Mouse (Mus musculus): Measurements from ENCODE around the gene Ackr3. TPM values are rescaled to one million over a fixed set of nuclear protein-coding genes. Genes with fewer than 3 reads are reported as not detected.

Gene Ackr3
- total and polyA plus RNA-seq, 3 experiments = 13.1 to 34.4 (median 23.1) TPM

GRCm38 (mm10) chr1:90246035-90246434, 42.3 kb downstream of the Ackr3 start:
- dilution Hi-C loops (cut with MboI; ENCODE audit: extremely low pct_ligation_motif_present, extremely low pct_unique_long_range_greater_than_20kb, low sequenced_read_pairs) (no loop called here), in situ Hi-C loops (cut with MboI; ENCODE audit: low pct_ligation_motif_present, low pct_unique_long_range_greater_than_20kb, low sequenced_read_pairs) (no loop called here)
- no peak overlapping the region for H3K27ac ChIP-seq (ENCODE audit: insufficient read depth, low read depth)
- no peaks in the 10 kb centered on the region for H3K27me3 ChIP-seq (replicated peaks)
- H3K79me2 ChIP-seq (replicated peaks; ENCODE audit: control insufficient read depth, extremely low read depth, insufficient read depth, poor library complexity, severe bottlenecking) = no peaks in the 10 kb centered on the region
- no peak for TF ChIP-seq USF2 (conservative IDR thresholded peaks at IDR 0.05; ENCODE audit: low read depth, low read length)
- TF ChIP-seq NRF1 (IDR thresholded peaks at IDR 0.05; ENCODE audit: low read depth, low read length) = no peak
- TF ChIP-seq KAT2A (IDR thresholded peaks at IDR 0.05; ENCODE audit: insufficient replicate concordance, low read length) = no peak
- TF ChIP-seq MAX (IDR thresholded peaks at IDR 0.05; ENCODE audit: low read length) = no peak
- TF ChIP-seq CHD1 (IDR thresholded peaks at IDR 0.05; ENCODE audit: low read depth, low read length) = no peak
- no peak for TF ChIP-seq JUND (conservative IDR thresholded peaks at IDR 0.05; ENCODE audit: low read depth, low read length)
- no peaks in the 10 kb centered on the region for H3K9me3 ChIP-seq (replicated peaks; ENCODE audit: low read length)
- no peak for DNase-seq (ENCODE audit: extremely low read depth)
- H3K4me1 ChIP-seq (ENCODE audit: control insufficient read depth in 1 of 2, insufficient read depth in 2 of 2) = peaks cover 4 to 31% of the 10 kb centered on the region in 2 experiments
- peaks cover 0 to 2% of the 10 kb centered on the region in 2 experiments for H3K36me3 ChIP-seq (replicated peaks in 1 of 2; ENCODE audit: control insufficient read depth in 1 of 2, insufficient read depth in 1 of 2, low read length in 1 of 2)
- no peak overlapping the region for H3K9ac ChIP-seq (ENCODE audit: insufficient read depth, low read depth)
- H3K4me3 ChIP-seq (replicated peaks in 1 of 3; ENCODE audit: low read depth in 2 of 3, low read length in 2 of 3, poor library complexity in 1 of 3) = no peak overlapping the region
- no peak overlapping the region for H3K4me2 ChIP-seq (ENCODE audit: insufficient read depth, low read depth, poor library complexity, severe bottlenecking)

DNA sequence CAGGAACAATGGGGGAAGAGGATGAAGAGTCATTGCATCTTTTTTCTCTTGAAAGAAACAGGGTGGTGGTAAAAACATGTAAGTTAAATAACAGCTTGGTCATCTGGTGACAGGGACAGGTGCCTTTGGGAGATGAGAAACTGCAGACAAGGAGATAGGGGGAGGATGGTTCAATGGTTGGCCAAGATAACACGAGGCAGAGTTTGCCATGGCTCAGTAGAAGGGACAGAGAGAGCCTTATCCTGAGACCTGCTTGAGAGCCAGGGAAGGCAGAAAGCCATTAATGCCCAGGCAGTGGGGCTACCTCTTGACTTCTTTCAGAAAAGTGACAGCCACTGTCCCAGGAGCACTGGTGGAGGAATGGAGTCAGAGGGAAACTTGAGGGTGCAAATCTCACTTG, 43.0 kb downstream of the Ackr3 start:
- no peak for DNase-seq (ENCODE audit: extremely low read depth)
- Histone ChIP-seq H3K79me2 (replicated peaks; ENCODE audit: control insufficient read depth, extremely low read depth, insufficient read depth, poor library complexity, severe bottlenecking) (no peaks in the 10 kb centered on the region), H3K36me3 (replicated peaks in 1 of 2; ENCODE audit: control insufficient read depth in 1 of 2, insufficient read depth in 1 of 2, low read length in 1 of 2) (peaks cover 0 to 2% of the 10 kb centered on the region in 2 experiments), H3K4me2 (ENCODE audit: insufficient read depth, low read depth, poor library complexity, severe bottlenecking) (no peak overlapping the region), H3K9ac (ENCODE audit: insufficient read depth, low read depth) (no peak overlapping the region), H3K27ac (ENCODE audit: insufficient read depth, low read depth) (no peak overlapping the region), H3K9me3 (replicated peaks; ENCODE audit: low read length) (no peaks in the 10 kb centered on the region), H3K4me1 (ENCODE audit: control insufficient read depth in 1 of 2, insufficient read depth in 2 of 2) (peaks cover 4 to 28% of the 10 kb centered on the region in 2 experiments), H3K27me3 (replicated peaks) (no peaks in the 10 kb centered on the region), H3K4me3 (replicated peaks in 1 of 3; ENCODE audit: low read depth in 2 of 3, low read length in 2 of 3, poor library complexity in 1 of 3) (no peak overlapping the region)
- in situ Hi-C loops (cut with MboI; ENCODE audit: low pct_ligation_motif_present, low pct_unique_long_range_greater_than_20kb, low sequenced_read_pairs) (no loop called here), dilution Hi-C loops (cut with MboI; ENCODE audit: extremely low pct_ligation_motif_present, extremely low pct_unique_long_range_greater_than_20kb, low sequenced_read_pairs) (no loop called here)
- no peak for TF ChIP-seq USF2 (conservative IDR thresholded peaks at IDR 0.05; ENCODE audit: low read depth, low read length)
- no peak for TF ChIP-seq ZC3H11A (IDR thresholded peaks at IDR 0.05; ENCODE audit: low read depth, low read length)
- TF ChIP-seq CHD1 (IDR thresholded peaks at IDR 0.05; ENCODE audit: low read depth, low read length) = no peak
- no peak for TF ChIP-seq NELFE (IDR thresholded peaks at IDR 0.05; ENCODE audit: low read depth, low read length)
- TF ChIP-seq MAX (IDR thresholded peaks at IDR 0.05; ENCODE audit: low read length) = no peak
- no peak for TF ChIP-seq MYC (IDR thresholded peaks at IDR 0.05; ENCODE audit: low read depth, low read length)
- no peak for TF ChIP-seq ZNF384 (IDR thresholded peaks at IDR 0.05; ENCODE audit: low read depth, low read length)
- no peak for TF ChIP-seq KAT2A (IDR thresholded peaks at IDR 0.05; ENCODE audit: insufficient replicate concordance, low read length)

GRCm38 (mm10) chr1:90247234-90247633, 43.5 kb downstream of the Ackr3 start:
- Histone ChIP-seq H3K79me2 (replicated peaks; ENCODE audit: control insufficient read depth, extremely low read depth, insufficient read depth, poor library complexity, severe bottlenecking) (no peaks in the 10 kb centered on the region), H3K9me3 (replicated peaks; ENCODE audit: low read length) (no peaks in the 10 kb centered on the region), H3K36me3 (replicated peaks in 1 of 2; ENCODE audit: control insufficient read depth in 1 of 2, insufficient read depth in 1 of 2, low read length in 1 of 2) (peaks cover 0 to 2% of the 10 kb centered on the region in 2 experiments), H3K9ac (ENCODE audit: insufficient read depth, low read depth) (no peak overlapping the region), H3K27me3 (replicated peaks) (no peaks in the 10 kb centered on the region), H3K27ac (ENCODE audit: insufficient read depth, low read depth) (no peak overlapping the region), H3K4me2 (ENCODE audit: insufficient read depth, low read depth, poor library complexity, severe bottlenecking) (no peak overlapping the region), H3K4me1 (ENCODE audit: control insufficient read depth in 1 of 2, insufficient read depth in 2 of 2) (peaks cover 4 to 28% of the 10 kb centered on the region in 2 experiments), H3K4me3 (replicated peaks in 1 of 3; ENCODE audit: low read depth in 2 of 3, low read length in 2 of 3, poor library complexity in 1 of 3) (no peak overlapping the region)
- no peak for TF ChIP-seq PAX5 (IDR thresholded peaks at IDR 0.05; ENCODE audit: low read length)
- TF ChIP-seq MXI1 (IDR thresholded peaks at IDR 0.05; ENCODE audit: low read depth, low read length) = no peak
- no peak for TF ChIP-seq POLR2AphosphoS2 (IDR thresholded peaks at IDR 0.05; ENCODE audit: low read depth, low read length)
- no peak for TF ChIP-seq NRF1 (IDR thresholded peaks at IDR 0.05; ENCODE audit: low read depth, low read length)
- no peak for TF ChIP-seq BHLHE40 (IDR thresholded peaks at IDR 0.05; ENCODE audit: low read depth, low read length)
- TF ChIP-seq IRF4 (IDR thresholded peaks at IDR 0.05; ENCODE audit: low read depth, low read length) = no peak
- no peak for TF ChIP-seq TCF12 (IDR thresholded peaks at IDR 0.05; ENCODE audit: low read depth, low read length)
- TF ChIP-seq SMC3 (IDR thresholded peaks at IDR 0.05; ENCODE audit: low read depth, low read length) = peak; percentile 38
- no peak for TF ChIP-seq UBTF (IDR thresholded peaks at IDR 0.05; ENCODE audit: low read depth, low read length)
- peak; percentile 47 for TF ChIP-seq RAD21 (IDR thresholded peaks at IDR 0.05; ENCODE audit: low read depth, low read length)
- peak in 1 of 2 experiments; percentile 42; a peak in 2 of 4 replicates for TF ChIP-seq CTCF (conservative IDR thresholded peaks at IDR 0.05 in 1 of 2, IDR thresholded peaks at IDR 0.05 in 1 of 2; ENCODE audit: low read depth in 2 of 2, low read length in 2 of 2)
- dilution Hi-C loops (cut with MboI; ENCODE audit: extremely low pct_ligation_motif_present, extremely low pct_unique_long_range_greater_than_20kb, low sequenced_read_pairs) = no loop called here
- peak; percentile 23 for DNase-seq (ENCODE audit: extremely low read depth)
- in situ Hi-C loops (cut with MboI; ENCODE audit: low pct_ligation_motif_present, low pct_unique_long_range_greater_than_20kb, low sequenced_read_pairs) = no loop called here

Data from CH12.LX (cell line).